Mouse (Mus musculus) layer of hippocampus, postnatal 10 days (tissue): ENCODE results near the gene Slc4a2. TPM values are rescaled to one million over a fixed set of nuclear protein-coding genes. Genes with fewer than 3 reads are reported as not detected.
"Not testable (repeated sequence)": the region's sequence is repeated elsewhere in the genome, so short reads cannot be mapped to it uniquely, and the experiment has no call there.

ENCODE experiments used
- DNase-seq, 2 experiments: peaks; one replicate each; pipeline ENCODE4 v3.0.0; 2021; ENCODE audit warnings: low spot score in 2 of 2
- total RNA-seq, 2 experiments: library from RNA; stranded (reverse); gene quantifications; 2 replicates each; pipeline ENCODE4 v1.2.3; 2021

Slc4a2 gene
- total RNA-seq, 2 experiments from 2014 or later, result 22.0 to 33.7 TPM

DNA sequence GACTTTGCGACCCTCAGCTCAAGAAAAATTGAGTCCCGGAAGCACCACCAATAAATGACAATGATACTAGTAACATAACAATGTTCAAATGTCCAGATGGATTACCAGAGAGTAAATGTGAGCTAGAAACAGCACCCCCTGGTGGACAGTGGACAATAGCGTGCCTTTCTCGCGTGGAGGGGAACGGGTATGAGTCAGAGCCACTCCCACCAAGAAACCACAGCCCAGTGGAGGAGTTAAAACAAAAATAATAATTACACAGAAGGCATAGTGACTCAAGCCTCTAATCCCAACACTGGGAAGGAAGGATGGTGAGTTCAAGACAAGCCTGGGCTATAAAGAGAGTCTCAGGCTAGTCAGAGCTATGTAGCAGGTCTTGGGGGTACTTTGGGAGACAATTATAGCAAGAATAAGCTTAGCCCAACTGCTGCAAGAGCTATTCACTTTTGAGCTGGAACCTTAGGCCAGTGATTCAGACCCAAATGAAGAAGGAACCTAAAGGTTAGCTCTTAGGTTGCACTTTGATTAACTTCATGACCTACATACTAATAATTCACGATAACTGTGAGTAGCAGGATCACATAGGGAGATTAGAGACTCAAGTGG is 30.1 kb upstream of the Slc4a2 start, which contains the start of gene Abcb8:
TSS of gene Abcb8 (plus strand) at position 272 of the 606 bp plus-strand sequence.
- DNase-seq, result peak; percentile 88 to 90

DNA sequence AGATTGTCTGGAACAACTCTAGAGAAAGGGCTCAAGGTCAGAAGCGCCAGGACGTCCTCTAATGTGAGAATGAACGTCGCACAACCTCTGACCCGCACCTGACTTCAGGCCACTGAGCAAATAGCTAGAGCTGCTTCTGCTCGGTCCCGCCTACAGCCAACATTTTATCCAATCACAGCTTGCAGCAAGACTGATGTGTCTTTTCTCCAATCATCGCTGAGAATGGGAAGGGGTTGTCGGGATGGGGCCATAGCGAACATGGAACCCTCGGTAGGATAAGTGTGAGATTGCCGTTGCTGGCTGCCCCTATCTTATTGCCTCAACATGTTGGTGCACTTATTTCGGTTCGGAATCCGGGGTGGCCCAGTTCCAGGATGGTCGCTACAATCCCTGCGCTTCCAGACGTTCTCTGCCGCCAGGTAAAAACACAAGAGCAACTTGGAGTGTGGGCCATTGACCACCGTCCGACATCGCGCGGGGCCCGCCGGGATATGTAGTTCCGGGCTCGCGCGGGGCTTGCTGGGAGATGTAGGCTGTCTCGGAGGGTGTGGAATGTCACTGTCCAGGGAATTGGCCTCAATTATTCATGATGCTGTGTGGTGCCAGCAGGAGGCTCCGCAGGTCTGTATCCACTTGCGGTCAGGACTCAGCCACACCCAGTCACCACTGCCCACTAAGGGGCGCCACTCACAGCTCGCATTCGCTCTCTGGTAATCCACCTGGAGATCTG is 29.3 kb upstream of the Slc4a2 start:
- DNase-seq, result peak; percentile 94 to 95

DNA sequence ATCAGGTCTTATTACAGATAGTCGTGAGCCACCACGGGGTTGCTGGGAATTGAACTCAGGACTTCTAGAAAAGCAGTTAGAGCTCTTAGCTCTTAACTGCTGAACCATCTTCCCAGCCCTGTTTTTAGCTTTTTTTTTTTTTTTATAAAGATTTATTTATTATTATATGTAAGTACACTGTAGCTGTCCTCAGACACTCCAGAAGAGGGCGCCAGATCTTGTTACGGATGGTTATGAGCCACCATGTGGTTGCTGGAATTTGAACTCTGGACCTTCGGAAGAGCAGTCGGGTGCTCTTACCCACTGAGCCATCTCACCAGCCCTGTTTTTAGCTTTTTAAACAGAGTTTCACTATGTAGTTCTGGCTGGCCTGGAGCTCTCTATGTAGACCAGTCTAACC is 27.4 kb upstream of the Slc4a2 start:
- DNase-seq, result not testable (repeated sequence)

DNA sequence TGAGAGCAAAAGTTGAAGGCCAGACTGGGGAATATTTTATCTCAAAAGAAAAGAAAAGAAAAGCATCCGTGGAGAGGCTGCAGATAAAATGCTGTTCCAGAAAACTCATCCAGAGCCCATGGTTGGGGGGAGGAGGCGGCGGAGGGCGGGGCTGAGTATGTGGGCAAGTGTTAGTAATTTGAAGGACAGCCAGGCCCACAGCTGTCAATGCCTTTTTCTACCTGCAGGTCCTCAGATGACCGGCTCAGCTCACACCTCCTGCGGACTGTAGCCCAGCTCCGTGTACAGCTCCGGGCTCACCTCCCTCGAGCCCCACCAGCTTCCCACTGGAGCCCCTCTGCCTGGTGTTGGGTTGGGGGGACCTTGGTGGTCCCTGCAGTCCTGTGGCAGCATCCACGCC is 24.0 kb upstream of the Slc4a2 start:
- no peak for DNase-seq

DNA sequence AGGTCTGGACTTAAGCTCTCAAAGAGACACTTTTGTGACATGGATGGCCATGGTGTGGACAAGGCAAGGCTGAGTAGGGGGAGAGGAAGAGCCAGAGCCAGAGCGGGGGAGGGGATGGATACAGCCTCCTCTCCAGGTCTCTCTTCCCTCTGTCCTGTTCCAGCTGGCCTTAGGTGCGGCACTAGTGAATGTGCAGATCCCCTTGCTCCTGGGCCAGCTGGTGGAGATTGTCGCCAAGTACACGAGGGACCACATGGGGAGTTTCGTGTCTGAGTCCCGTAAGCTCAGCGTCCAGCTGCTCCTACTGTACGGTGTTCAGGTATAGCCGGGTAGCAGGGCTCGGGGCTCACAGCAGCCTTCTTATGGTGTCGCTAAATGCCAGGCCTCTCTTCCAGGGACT is 23.3 kb upstream of the Slc4a2 start:
- DNase-seq, result no peak

DNA sequence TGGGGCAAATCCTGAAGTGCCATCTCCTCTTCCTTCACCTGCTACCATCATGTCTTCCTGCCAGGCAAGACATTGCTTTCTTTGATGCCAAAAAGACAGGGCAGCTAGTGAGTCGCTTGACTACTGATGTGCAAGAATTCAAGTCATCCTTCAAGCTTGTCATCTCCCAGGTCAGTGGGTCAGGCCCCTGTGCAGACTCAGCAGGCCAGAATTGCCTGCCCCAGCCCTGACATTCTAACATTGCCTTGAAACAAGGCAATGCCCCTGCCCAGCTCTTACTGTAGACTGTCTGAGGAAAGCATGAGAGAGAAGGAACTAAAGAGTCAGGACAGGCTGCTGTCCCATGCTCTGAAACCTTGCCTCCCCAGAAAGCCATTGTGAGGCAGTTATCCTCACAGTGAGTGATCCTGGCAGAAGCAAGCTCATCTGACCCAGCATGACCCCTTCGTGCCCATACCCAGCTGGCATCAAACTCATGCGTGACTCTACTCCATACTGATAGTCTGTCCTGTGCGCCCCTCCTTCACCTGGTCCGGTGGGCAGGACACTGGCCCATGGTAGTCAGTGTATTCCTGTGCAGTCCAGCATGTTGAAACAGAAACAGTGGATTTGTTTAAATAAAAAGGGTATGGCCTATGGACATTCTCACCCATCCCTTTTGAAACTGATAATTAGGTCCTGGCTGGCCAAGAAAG is 22.6 kb upstream of the Slc4a2 start:
- DNase-seq, result no peak

DNA sequence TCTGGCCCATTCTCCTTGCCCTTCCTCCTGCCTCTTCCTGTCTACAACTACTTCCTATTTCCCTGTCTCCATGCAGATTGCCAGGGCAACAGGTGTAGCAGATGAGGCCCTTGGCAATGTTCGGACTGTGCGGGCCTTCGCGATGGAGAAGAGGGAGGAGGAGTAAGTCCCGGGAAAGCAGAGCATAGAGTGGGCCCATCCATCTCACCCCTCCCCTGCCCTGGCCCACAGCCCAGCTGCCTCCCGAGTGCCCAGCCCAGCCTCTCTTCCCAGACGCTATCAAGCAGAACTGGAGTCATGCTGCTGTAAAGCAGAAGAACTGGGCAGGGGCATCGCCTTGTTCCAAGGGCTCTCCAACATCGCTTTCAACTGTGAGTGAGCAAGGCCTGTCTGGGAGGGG is 21.7 kb upstream of the Slc4a2 start:
- no peak for DNase-seq

DNA sequence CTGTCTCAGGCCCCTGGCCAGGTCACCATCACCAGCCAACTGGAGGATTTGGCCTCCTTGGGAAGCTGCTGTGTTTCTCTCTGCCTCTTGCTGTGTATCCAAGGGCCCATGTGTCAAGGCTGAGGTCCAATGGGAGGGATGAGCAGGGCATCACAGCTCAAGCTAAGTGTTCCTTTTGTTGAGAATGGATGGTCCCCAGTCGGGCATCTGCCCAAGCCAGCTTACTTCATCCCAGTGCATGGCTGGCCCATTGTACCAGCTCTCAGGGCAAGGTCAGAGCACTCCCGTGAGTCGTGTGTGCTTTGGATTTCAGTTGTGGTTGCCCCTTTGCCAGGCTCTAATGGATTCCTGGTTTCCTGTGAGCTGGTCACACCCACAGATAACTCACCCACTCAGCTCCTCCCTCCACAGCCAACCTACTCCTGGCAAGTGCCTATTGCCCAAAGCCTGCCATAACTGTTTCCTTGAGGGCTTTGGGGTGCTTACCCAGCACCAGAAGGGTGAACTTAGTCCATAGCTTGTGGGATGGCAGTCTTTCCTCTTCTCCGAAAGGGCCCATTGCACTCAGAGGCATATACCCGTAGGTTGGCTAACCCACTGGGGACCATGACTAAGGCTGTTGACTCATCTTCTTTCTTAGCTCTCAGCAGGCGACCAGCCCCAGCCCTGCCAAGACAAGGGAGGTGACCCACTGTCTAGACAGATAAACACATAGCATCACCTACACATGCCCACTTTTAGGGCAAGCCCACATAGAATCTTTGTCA is 18.9 kb upstream of the Slc4a2 start:
- DNase-seq, result no peak

DNA sequence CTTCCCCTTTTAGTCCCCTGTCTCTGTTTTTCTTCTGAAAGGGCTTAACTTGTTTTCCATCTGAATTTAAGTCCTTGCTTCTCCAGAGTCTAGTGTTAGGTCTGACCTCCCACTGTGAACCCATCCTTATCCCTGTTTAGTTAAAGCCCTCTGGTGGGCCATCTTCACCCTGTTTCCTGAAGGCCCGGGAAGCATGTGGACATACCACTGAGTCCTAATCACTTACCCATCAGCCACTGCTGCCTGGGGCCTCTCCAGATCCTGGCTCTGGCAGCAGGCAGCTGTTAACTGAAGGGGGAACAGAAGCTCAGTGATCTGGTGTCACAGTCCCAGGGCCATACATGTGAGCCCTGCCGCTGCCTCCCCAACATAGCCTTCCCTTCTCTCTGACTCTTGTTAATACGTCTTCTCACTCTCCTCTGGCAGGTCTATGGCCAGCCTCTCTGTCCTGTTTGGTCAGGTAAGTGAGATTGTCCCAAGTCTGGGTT is 18.2 kb upstream of the Slc4a2 start:
- no peak for DNase-seq

DNA sequence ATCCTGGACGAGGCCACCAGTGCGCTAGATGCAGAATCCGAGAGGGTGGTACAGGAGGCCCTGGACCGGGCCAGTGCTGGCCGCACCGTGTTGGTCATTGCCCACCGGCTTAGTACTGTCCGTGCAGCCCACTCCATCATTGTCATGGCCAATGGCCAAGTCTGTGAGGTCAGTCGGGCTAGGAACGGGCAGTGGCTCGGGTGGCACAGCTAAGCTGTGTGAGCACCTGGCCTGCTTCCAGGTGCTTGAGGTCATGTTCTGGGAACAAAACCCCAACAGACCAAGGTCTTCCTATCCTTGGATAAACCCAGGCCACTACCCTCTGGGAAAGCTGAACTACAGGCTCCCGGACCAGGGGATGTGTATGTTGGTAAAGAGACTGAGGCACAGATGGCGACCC is 15.0 kb upstream of the Slc4a2 start:
- DNase-seq, result no peak

DNA sequence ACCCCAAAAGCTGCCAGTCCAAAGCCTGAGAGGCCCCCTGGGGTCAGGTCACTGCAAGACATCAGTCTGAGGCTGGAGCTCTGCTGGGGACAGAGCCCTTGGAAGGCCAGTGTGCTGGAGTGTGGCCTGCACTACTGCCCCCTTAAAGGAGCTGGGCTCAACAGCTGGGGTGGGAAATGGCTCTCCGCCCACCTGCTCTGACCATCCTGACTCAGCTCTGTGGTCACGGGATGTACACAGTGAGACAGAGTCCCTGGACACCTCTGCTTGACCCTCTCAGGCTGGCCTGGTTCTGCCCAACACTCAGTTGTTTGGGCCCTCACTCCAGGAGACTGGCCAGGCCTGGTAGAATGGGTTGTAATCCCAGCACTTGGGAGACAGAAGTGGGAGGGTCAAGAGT is 14.2 kb upstream of the Slc4a2 start:
- DNase-seq, result no peak

DNA sequence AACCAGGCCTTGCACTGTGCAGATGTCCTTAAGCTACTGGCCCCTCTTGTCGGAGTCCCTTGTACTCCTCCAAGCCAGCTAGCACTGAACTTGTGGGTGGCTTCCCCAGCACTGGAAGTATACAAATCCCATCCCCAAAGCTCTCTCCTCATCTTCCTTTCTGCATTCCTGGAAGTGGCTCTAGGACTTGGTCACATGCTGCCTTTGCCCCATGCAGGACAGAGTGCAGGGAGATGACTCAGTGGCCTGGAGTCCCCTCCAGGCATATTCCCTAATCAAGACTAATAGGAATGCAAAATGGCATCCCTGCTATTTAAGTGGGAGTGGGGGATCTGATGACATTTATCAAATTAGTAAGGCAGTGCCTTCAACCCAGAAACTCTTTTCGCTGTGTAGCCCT is 11.6 kb upstream of the Slc4a2 start:
- DNase-seq, result no peak

DNA sequence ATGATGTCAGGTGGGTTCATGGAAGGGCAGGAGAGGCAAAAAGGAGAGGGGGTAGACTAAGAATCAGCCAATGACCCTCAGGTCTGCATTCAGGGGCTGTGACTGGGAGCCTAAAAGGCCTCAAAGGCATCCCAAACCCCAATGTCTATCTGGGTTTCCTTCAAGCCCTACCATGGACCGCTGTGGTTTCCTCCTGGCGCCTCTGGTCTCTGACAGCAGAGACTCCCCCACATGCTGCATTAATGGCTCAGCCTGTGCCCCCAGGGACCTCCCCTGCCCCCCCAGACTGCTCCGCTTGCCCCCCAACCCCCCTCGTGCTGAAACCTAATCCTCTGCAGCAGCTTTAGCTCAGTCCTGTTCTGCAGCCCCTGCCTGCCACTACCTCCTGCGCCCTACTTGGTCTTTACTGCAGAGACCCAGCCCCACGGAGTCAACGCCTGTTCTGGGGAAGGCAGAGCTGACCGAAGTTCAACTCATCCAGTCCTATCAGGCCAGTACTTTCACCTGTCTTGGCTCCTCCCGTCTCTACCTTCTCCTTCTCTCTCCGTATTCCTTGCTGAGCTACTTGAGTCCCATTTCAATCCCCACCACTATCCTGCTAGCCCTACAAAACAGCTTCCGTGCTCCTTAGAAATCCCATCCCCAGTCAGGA is 10.5 kb upstream of the Slc4a2 start, which contains the start of gene Asic3:
TSS of gene Asic3 (plus strand) at position 351 of the 652 bp plus-strand sequence.
- no peak for DNase-seq

DNA sequence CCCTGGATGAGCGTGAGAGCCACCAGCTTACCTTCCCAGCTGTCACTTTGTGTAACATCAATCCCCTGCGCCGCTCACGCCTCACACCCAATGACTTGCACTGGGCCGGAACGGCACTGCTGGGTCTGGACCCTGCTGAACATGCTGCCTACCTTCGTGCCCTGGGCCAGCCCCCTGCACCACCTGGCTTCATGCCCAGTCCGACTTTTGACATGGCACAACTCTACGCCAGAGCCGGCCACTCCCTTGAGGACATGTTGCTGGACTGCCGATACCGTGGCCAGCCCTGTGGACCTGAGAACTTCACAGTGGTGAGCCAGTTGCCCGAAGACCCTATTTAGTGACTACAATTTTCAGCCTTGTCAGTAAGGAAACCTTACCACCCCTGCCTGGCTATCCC is 9.7 kb upstream of the Slc4a2 start:
- no peak for DNase-seq

DNA sequence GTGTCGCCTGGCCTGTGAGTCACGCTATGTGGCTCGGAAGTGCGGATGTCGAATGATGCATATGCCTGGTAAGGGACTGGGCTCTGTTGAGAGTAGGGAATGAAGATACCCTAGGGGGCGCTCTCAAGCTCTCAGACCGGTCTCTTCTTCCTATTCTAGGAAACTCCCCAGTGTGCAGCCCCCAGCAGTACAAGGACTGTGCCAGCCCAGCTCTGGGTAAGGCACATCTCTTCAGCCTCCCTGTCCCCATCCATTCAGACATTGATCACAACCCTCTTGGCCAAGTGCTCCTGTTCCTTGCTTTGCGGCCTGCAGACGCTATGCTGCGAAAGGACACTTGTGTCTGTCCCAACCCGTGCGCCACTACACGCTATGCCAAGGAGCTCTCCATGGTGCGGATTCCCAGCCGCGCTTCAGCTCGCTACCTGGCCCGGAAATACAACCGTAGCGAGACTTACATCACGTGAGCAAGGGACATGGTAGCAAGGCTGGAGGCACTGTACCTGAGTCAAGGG is 7.4 kb upstream of the Slc4a2 start:
- DNase-seq, result peak; percentile 74 to 77

DNA sequence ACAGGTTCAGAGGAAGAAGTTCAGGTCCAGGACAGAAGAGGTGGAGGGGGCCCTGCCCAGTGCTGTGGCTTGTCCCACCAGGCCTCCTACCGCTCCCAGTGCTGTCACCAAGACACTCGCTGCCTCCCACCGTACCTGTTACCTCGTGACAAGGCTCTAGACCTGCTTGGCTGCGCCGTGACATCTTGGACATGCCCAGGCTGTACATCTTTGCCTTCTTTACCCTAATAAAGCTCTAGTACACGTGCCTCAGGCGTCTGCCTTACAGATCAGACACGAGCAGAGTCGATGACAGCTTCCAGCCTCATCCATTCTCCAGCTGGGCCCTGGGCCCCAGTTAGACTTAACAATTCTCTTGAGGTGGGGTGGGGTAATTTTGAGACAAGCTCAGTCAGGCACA is 6.0 kb upstream of the Slc4a2 start:
- no peak for DNase-seq

DNA sequence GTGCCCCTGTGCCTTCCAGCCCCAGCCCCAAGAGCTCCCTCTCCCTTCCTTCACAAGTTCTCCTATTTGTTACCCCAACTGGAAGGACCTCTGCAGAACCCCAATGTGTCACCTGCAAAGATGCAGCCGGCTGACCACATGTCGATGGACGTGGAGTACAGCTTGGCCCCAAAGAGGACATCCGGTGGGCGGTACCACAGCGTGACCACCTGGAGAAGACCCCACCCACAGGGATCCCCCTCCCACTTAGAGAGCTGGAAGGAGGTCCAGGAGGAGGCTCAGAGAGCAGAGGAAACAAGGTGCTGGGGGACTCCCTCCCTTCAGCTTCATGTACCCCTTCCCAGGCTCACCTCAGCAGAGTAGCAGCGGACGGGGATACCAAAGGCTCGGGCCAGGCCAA is 3.3 kb upstream of the Slc4a2 start:
- DNase-seq, result no peak

DNA sequence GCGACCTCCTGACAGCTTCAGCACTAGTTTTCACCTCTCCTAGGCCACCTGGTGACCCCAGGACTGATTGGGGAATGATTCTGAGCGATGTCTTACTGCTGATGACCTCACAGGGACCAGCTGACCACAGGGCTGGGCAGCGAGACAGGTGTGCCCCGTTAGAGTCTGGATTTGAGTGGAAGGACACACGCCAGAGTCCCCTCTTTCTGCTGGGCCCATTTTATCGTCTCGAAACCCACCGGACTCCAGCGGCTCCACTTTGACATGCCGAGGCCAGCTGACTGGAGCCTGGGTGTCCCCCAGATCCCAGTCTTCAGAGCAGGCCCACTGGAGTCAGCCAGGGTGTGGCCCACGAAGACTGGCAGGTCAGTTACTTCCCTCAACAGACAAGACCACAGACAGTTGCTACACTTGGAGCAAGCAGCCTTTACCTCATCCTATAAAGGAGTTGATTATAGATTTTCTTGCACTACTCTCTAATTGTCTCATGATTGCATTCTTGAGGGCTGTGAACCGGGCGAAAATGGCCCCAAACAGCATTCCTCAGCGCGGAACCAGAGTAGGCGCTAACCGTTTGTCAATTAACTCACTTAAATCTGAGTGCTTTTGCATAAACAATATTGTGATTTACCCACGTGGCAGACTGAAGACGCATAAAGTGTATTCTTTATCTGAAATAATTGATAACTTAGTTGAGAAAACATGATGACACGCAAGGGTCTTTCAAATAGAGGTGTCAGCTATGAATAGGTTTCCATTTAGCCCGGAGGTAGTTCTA is 556 bp downstream of the Slc4a2 start:
- DNase-seq, result no peak

DNA sequence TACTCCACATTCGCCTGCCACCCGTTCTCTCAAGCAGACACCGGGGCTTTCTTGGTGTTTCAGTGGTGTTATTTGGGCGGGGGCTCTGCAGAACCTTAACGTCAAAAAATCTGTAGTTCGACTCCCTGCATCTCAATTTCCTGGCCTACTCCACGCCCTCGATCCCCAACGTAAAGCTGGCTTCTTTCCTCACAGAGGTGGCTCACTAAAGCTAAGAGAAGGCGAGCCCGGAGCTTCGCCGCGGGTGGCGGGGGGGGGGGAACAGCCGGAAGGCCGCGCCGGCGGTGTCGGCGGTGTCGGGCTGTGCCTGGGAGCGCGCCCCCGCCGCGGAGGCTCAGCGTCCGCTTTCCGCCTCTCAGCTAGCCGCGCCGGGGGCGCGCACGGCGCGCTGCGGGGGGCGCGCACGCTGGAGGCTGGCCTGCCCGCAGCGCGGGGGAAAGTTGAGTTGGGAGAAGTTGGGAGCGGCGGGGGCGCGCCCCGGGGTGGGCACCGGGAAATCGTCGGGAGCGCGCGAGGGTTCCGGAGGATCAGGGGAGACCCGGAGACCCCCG is 1.3 kb downstream of the Slc4a2 start:
- peak; percentile 72 to 80 for DNase-seq
